26 mouse cellular contexts compared by ENCODE assay signal in the genomic region with DNA sequence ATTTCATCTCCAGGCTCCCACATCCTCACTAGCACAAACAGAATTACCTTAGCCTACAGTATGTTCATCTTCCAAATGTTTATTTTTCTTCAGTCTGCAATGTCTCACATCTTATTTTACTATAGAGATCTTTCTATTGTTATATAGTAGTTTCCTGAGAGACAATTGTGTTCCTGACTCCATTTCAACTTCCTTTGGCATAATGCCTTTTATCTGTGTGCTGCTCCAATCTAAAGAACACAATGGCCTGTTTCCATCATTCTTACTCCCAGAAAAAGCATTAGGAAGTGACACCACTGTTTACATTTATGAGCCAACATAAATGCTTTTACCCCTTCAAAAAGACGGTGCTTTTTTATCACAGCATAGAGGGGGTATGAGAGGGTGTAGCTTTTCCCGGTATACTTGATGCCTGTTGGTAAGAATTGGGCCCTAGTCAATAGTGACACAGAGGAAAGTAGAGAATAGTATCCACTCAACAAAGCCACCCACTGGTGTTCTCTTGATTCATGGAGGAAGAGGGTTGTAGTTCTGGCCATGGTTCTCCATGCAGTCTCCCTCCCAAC.
DNase-seq lines count a peak whose midpoint lies in the region; ATAC-seq and TF ChIP-seq lines count a peak whose summit lies in the region.
"Had no signal": no experiment of that assay in that cellular context is flagged by ENCODE, and none has a peak within 500 bp of the region (broad histone marks: within the 10 kb centered on the region; RNA-seq: fewer than 3 reads in every experiment).

No protein-coding gene starts in this region.

- 59% methylated on average over 2 of the region's 2 CpGs for WGBS in heart, embryonic 12.5 days
- 43% methylated on average over 2 of the region's 2 CpGs for WGBS in heart, embryonic 16.5 days
- 31% methylated on average over 2 of the region's 2 CpGs for WGBS in lung, embryonic 14.5 days
- 37% methylated on average over 2 of the region's 2 CpGs for WGBS in lung, postnatal 0 days

- ATAC-seq in heart, embryonic 12.5 days (ENCODE audit: insufficient number of reproducible peaks, low FRiP score), result no peak
- peak; percentile 31; the same call in 1 of the 2 replicates for ATAC-seq in heart, embryonic 16.5 days (replicated peaks; ENCODE audit: extremely low read depth, insufficient read depth, low FRiP score)
- ATAC-seq in lung, embryonic 14.5 days (ENCODE audit: insufficient read depth), result peak; percentile 31; the same call in 1 of the 2 replicates
- peak; percentile 69 for ATAC-seq in lung, postnatal 0 days
- ATAC-seq: activated CD4-positive, CD25-positive, alpha-beta regulatory T cell, adult 4 months; forebrain, embryonic 15.5 days; hindbrain, postnatal 0 days; inflammation-experienced regulatory T-cells, adult 6 months had no signal

- H3K4me2 ChIP-seq in heart, embryonic 12.5 days, result no peak overlapping the region
- H3K4me2 ChIP-seq in heart, embryonic 16.5 days (ENCODE audit: low read depth, low read length), result no peak overlapping the region
- no peak overlapping the region for H3K4me2 ChIP-seq in lung, embryonic 14.5 days
- no peak overlapping the region for H3K4me2 ChIP-seq in lung, postnatal 0 days (replicated peaks; ENCODE audit: low read depth, low read length)
- H3K4me2 ChIP-seq: embryonic facial prominence, embryonic 13.5 days; forebrain, embryonic 12.5 days; forebrain, embryonic 15.5 days; hindbrain, embryonic 14.5 days had no signal

- H3K4me3 ChIP-seq in heart, embryonic 12.5 days, result no peak overlapping the region
- H3K4me3 ChIP-seq in heart, embryonic 16.5 days (ENCODE audit: low read length), result no peak overlapping the region
- H3K4me3 ChIP-seq in lung, embryonic 14.5 days (ENCODE audit: low read depth, low read length), result no peak overlapping the region
- no peak overlapping the region for H3K4me3 ChIP-seq in lung, postnatal 0 days (ENCODE audit: low read depth, low read length)
- H3K4me3 ChIP-seq: embryonic facial prominence, embryonic 10.5 days; embryonic facial prominence, embryonic 13.5 days; erythroblast, embryonic 14.5 days; forebrain, embryonic 12.5 days; forebrain, embryonic 15.5 days had no signal

- H3K27ac ChIP-seq in heart, embryonic 12.5 days (ENCODE audit: poor library complexity, severe bottlenecking), result peak overlapping the region; percentile 36; the same call in 1 of the 2 replicates
- peak overlapping the region; percentile 59 for H3K27ac ChIP-seq in heart, embryonic 16.5 days (ENCODE audit: low read length)
- no peak overlapping the region for H3K27ac ChIP-seq in lung, embryonic 14.5 days (ENCODE audit: low read depth)
- H3K27ac ChIP-seq in lung, postnatal 0 days (ENCODE audit: low read length), result no peak overlapping the region
- H3K27ac ChIP-seq: embryonic facial prominence, embryonic 10.5 days; embryonic facial prominence, embryonic 13.5 days; forebrain, embryonic 12.5 days; forebrain, embryonic 15.5 days; hindbrain, embryonic 14.5 days; hindbrain, postnatal 0 days had no signal

- DNase-seq in heart, postnatal 25 days (ENCODE audit: low spot score), result no peak
- no peak for DNase-seq in heart, adult 11 months
- peak; percentile 48 for DNase-seq in lung, embryonic 14.5 days
- no peak for DNase-seq in lung, postnatal 14 days
- peak; percentile 47 for DNase-seq in lung, postnatal 0 days (ENCODE audit: low spot score)
- no peak for DNase-seq in lung, adult 18-20 months
- DNase-seq: adrenal gland, adult 8-10 months; adrenal gland, postnatal 25 days; cerebellum, adult 11-12 months; cerebellum, adult 8-10 months; cerebellum, postnatal 10 days; cerebellum, postnatal 36 days; embryo, embryonic 11 days; gastrocnemius, postnatal 25 days; heart, postnatal 36 days had no signal

- H3K9ac ChIP-seq in heart, embryonic 12.5 days, result no peak overlapping the region
- H3K9ac ChIP-seq in heart, embryonic 16.5 days (ENCODE audit: low read length), result no peak overlapping the region
- H3K9ac ChIP-seq in lung, embryonic 14.5 days, result no peak overlapping the region
- H3K9ac ChIP-seq in lung, postnatal 0 days (replicated peaks; ENCODE audit: low read depth), result no peak overlapping the region
- H3K9ac ChIP-seq: embryonic facial prominence, embryonic 13.5 days; forebrain, embryonic 12.5 days; forebrain, embryonic 15.5 days; hindbrain, embryonic 14.5 days had no signal

- no peaks in the 10 kb centered on the region for H3K9me3 ChIP-seq in heart, embryonic 12.5 days (replicated peaks)
- no peaks in the 10 kb centered on the region for H3K9me3 ChIP-seq in heart, embryonic 16.5 days (replicated peaks; ENCODE audit: control insufficient read depth, low read length)
- no peaks in the 10 kb centered on the region for H3K9me3 ChIP-seq in lung, embryonic 14.5 days (ENCODE audit: low read depth, low read length)
- H3K9me3 ChIP-seq in lung, postnatal 0 days (ENCODE audit: low read length), result no peaks in the 10 kb centered on the region
- H3K9me3 ChIP-seq: embryonic facial prominence, embryonic 10.5 days; embryonic facial prominence, embryonic 13.5 days; forebrain, embryonic 12.5 days; forebrain, embryonic 15.5 days had no signal

- no peak for TF ChIP-seq CTCF in lung, embryonic 14.5 days (IDR thresholded peaks at IDR 0.05; ENCODE audit: low read depth)
- no peak for TF ChIP-seq CTCF in lung, postnatal 0 days (IDR thresholded peaks at IDR 0.05)

- no peaks in the 10 kb centered on the region for H3K36me3 ChIP-seq in heart, embryonic 12.5 days
- no peaks in the 10 kb centered on the region for H3K36me3 ChIP-seq in heart, embryonic 16.5 days (ENCODE audit: control insufficient read depth, insufficient read depth)
- no peaks in the 10 kb centered on the region for H3K36me3 ChIP-seq in lung, embryonic 14.5 days (ENCODE audit: insufficient read depth)
- no peaks in the 10 kb centered on the region for H3K36me3 ChIP-seq in lung, postnatal 0 days (ENCODE audit: insufficient read depth, low read length)
- H3K36me3 ChIP-seq: embryonic facial prominence, embryonic 10.5 days; embryonic facial prominence, embryonic 13.5 days; forebrain, embryonic 12.5 days; forebrain, embryonic 15.5 days had no signal

- no peaks in the 10 kb centered on the region for H3K27me3 ChIP-seq in heart, embryonic 12.5 days (replicated peaks)
- no peaks in the 10 kb centered on the region for H3K27me3 ChIP-seq in heart, embryonic 16.5 days (ENCODE audit: control insufficient read depth, insufficient read depth, low read length)
- no peaks in the 10 kb centered on the region for H3K27me3 ChIP-seq in lung, embryonic 14.5 days (ENCODE audit: insufficient read depth, low read length)
- H3K27me3 ChIP-seq in lung, postnatal 0 days (replicated peaks; ENCODE audit: insufficient read depth, low read length), result no peaks in the 10 kb centered on the region
- H3K27me3 ChIP-seq: embryonic facial prominence, embryonic 13.5 days; forebrain, embryonic 12.5 days; forebrain, embryonic 15.5 days had no signal

- intact Hi-C loops in heart, postnatal 25 days (cut with DNase I), result no loop called here

- peak; percentile 73 for TF ChIP-seq EP300 in lung, postnatal 0 days (IDR thresholded peaks at IDR 0.05)

- peaks cover 49% of the 10 kb centered on the region for H3K4me1 ChIP-seq in heart, embryonic 12.5 days (replicated peaks)
- H3K4me1 ChIP-seq in heart, embryonic 16.5 days (ENCODE audit: control insufficient read depth, insufficient read depth, low read length), result peaks cover 33% of the 10 kb centered on the region
- no peaks in the 10 kb centered on the region for H3K4me1 ChIP-seq in lung, embryonic 14.5 days (ENCODE audit: insufficient read depth)
- no peaks in the 10 kb centered on the region; the same call in 1 of the 2 replicates for H3K4me1 ChIP-seq in lung, postnatal 0 days (ENCODE audit: insufficient read depth, low read depth, low read length)
- H3K4me1 ChIP-seq: forebrain, embryonic 12.5 days; forebrain, embryonic 15.5 days had no signal

Comparison
In these comparisons a context has a peak if more than half of its experiments do, and no peak if none do; other contexts are left out.
1. DNase-seq: peak in lung, embryonic 14.5 days (single experiment) and lung, postnatal 0 days (single experiment); none in heart, postnatal 25 days (single experiment), heart, adult 11 months (single experiment), lung, postnatal 14 days (single experiment) and lung, adult 18-20 months (0 of 2).
2. H3K27ac ChIP-seq: peak in heart, embryonic 12.5 days (single experiment) and heart, embryonic 16.5 days (single experiment); none in lung, embryonic 14.5 days (single experiment) and lung, postnatal 0 days (single experiment).